Mouse (Mus musculus) hindbrain, embryonic 10.5 days (tissue): ENCODE data around the gene Spata7. TPM values are rescaled to one million over a fixed set of nuclear protein-coding genes. Genes with fewer than 3 reads are reported as not detected.
A peak's percentile ranks its signal among the peaks of the same experiment; 100 is the strongest.

Source experiments
- DNase-seq: peaks from one replicate; pipeline ENCODE4 v3.0.0-alpha.2; 2017; ENCODE audit warnings: low spot score
- H3K27ac ChIP-seq: fragments of 300-500 bp; sonication (generic); 2 replicates; pipeline ENCODE4 v1.5.1; 2016; ENCODE audit warnings: mild to moderate bottlenecking, moderate library complexity
- H3K27me3 ChIP-seq: fragments of 300-500 bp; sonication (generic); 2 replicates; pipeline ENCODE4 v1.6.1; 2016; ENCODE audit warnings: mild to moderate bottlenecking; ENCODE audit not compliant: poor library complexity, insufficient read depth, severe bottlenecking
- H3K36me3 ChIP-seq: fragments of 300-500 bp; sonication (generic); 2 replicates; pipeline ENCODE4 v1.6.1; 2016; ENCODE audit warnings: mild to moderate bottlenecking, moderate library complexity
- H3K4me1 ChIP-seq: fragments of 300-500 bp; sonication (generic); replicated peaks from 2 replicates; pipeline ENCODE4 v1.6.1; 2016; ENCODE audit warnings: mild to moderate bottlenecking
- H3K4me3 ChIP-seq: fragments of 300-500 bp; sonication (generic); 2 replicates; pipeline ENCODE4 v1.5.1; 2016; ENCODE audit warnings: mild to moderate bottlenecking, moderate library complexity
- H3K9me3 ChIP-seq: fragments of 300-500 bp; sonication (generic); 2 replicates; pipeline ENCODE4 v1.6.1; 2016; ENCODE audit warnings: mild to moderate bottlenecking, moderate library complexity
- WGBS: fragments of 180-500 bp; shearing (Covaris S2); methylation state at CpG from one replicate; pipeline ENCODE4 v1.1.7; 2016; 5-methylcytosine and 5-hydroxymethylcytosine counted together
- polyA plus RNA-seq: library from polyadenylated mRNA; unstranded; fragments of >200 nt; fragmentation: Nextera tagmentation; extraction: Ambion mirVana; gene quantifications from 2 replicates; pipeline ENCODE4 v1.2.1, GENCODE M21; 2016

Spata7 gene
- polyA plus RNA-seq, 1 experiment from 2014 or later: 22.5 TPM

- Histone ChIP-seq H3K4me3 (no peak overlapping the region), H3K4me1 (peaks cover 4% of the 10 kb centered on the region; the same call in 1 of the 2 replicates), H3K9me3 (no peaks in the 10 kb centered on the region), H3K36me3 (peaks cover 53% of the 10 kb centered on the region), H3K27ac (no peak overlapping the region), H3K27me3 (no peaks in the 10 kb centered on the region)
- no peak for DNase-seq
- 54% methylated on average over 14 of the region's 14 CpGs for WGBS
Observed at GRCm38 (mm10) chr12:98677336-98677735, 49.4 kb downstream of the Spata7 start.

GRCm38 (mm10) chr12:98679906-98680305, 51.9 kb downstream of the Spata7 start:
- Histone ChIP-seq H3K27ac (no peak overlapping the region), H3K36me3 (peaks cover 59% of the 10 kb centered on the region), H3K9me3 (no peaks in the 10 kb centered on the region), H3K27me3 (no peaks in the 10 kb centered on the region), H3K4me1 (peaks cover under 1% of the 10 kb centered on the region; the same call in 1 of the 2 replicates), H3K4me3 (no peak overlapping the region)
- 91% methylated on average over 15 of the region's 15 CpGs for WGBS
- no peak for DNase-seq

GRCm38 (mm10) chr12:98682196-98682595, 54.2 kb downstream of the Spata7 start:
- Histone ChIP-seq H3K4me3 (no peak overlapping the region), H3K36me3 (peaks cover 72% of the 10 kb centered on the region), H3K9me3 (no peaks in the 10 kb centered on the region), H3K27me3 (no peaks in the 10 kb centered on the region), H3K27ac (no peak overlapping the region), H3K4me1 (no peaks in the 10 kb centered on the region)
- no peak for DNase-seq
- WGBS: 87% methylated on average over 15 of the region's 15 CpGs

- 90% methylated on average over 11 of the region's 11 CpGs for WGBS
- no peak for DNase-seq
- Histone ChIP-seq H3K4me3 (no peak overlapping the region), H3K4me1 (no peaks in the 10 kb centered on the region), H3K27ac (no peak overlapping the region), H3K36me3 (peaks cover 78% of the 10 kb centered on the region), H3K27me3 (no peaks in the 10 kb centered on the region), H3K9me3 (no peaks in the 10 kb centered on the region)
Observed at GRCm38 (mm10) chr12:98683171-98683570, 55.2 kb downstream of the Spata7 start.

GRCm38 (mm10) chr12:98683574-98683973, 55.6 kb downstream of the Spata7 start:
- H3K9me3 ChIP-seq: no peaks in the 10 kb centered on the region
- WGBS: 79% methylated on average over 6 of the region's 6 CpGs
- H3K4me1 ChIP-seq: no peaks in the 10 kb centered on the region
- H3K27me3 ChIP-seq: no peaks in the 10 kb centered on the region
- no peak overlapping the region for H3K27ac ChIP-seq
- H3K36me3 ChIP-seq: peaks cover 78% of the 10 kb centered on the region
- H3K4me3 ChIP-seq: no peak overlapping the region
- no peak for DNase-seq

- no peak for DNase-seq
- no peak overlapping the region for H3K4me3 ChIP-seq
- WGBS: 83% methylated on average over 8 of the region's 8 CpGs
- H3K27ac ChIP-seq: no peak overlapping the region
- no peaks in the 10 kb centered on the region for H3K4me1 ChIP-seq
- H3K27me3 ChIP-seq: no peaks in the 10 kb centered on the region
- H3K9me3 ChIP-seq: no peaks in the 10 kb centered on the region
- H3K36me3 ChIP-seq: peaks cover 74% of the 10 kb centered on the region
Observed at GRCm38 (mm10) chr12:98690230-98690629, 62.3 kb downstream of the Spata7 start.

- peaks cover 40% of the 10 kb centered on the region for H3K36me3 ChIP-seq
- H3K4me1 ChIP-seq: no peaks in the 10 kb centered on the region
- H3K27me3 ChIP-seq: no peaks in the 10 kb centered on the region
- no peaks in the 10 kb centered on the region for H3K9me3 ChIP-seq
- no peak overlapping the region for H3K27ac ChIP-seq
- 91% methylated on average over 5 of the region's 5 CpGs for WGBS
- H3K4me3 ChIP-seq: no peak overlapping the region
- DNase-seq: no peak
Observed at GRCm38 (mm10) chr12:98697202-98697601, 69.2 kb downstream of the Spata7 start.

- no peaks in the 10 kb centered on the region for H3K4me1 ChIP-seq
- no peaks in the 10 kb centered on the region for H3K9me3 ChIP-seq
- peaks cover 54% of the 10 kb centered on the region for H3K36me3 ChIP-seq
- no peak overlapping the region for H3K4me3 ChIP-seq
- DNase-seq: no peak
- WGBS: 82% methylated on average over 9 of the region's 9 CpGs
- H3K27me3 ChIP-seq: no peaks in the 10 kb centered on the region
- no peak overlapping the region for H3K27ac ChIP-seq
Observed at GRCm38 (mm10) chr12:98701564-98701963, 73.6 kb downstream of the Spata7 start.

- WGBS: 80% methylated on average over 2 of the region's 2 CpGs
- no peaks in the 10 kb centered on the region for H3K9me3 ChIP-seq
- no peaks in the 10 kb centered on the region for H3K27me3 ChIP-seq
- H3K4me1 ChIP-seq: no peaks in the 10 kb centered on the region
- DNase-seq: no peak
- H3K27ac ChIP-seq: no peak overlapping the region
- peaks cover 63% of the 10 kb centered on the region for H3K36me3 ChIP-seq
- no peak overlapping the region for H3K4me3 ChIP-seq
Observed at GRCm38 (mm10) chr12:98703554-98703953, 75.6 kb downstream of the Spata7 start.

GRCm38 (mm10) chr12:98703961-98704360, 76.0 kb downstream of the Spata7 start:
- no peak for DNase-seq
- no peaks in the 10 kb centered on the region for H3K9me3 ChIP-seq
- WGBS: 73% methylated on average over 10 of the region's 10 CpGs
- no peaks in the 10 kb centered on the region for H3K4me1 ChIP-seq
- no peak overlapping the region for H3K27ac ChIP-seq
- peaks cover 63% of the 10 kb centered on the region for H3K36me3 ChIP-seq
- H3K4me3 ChIP-seq: no peak overlapping the region
- H3K27me3 ChIP-seq: no peaks in the 10 kb centered on the region

- Histone ChIP-seq H3K27ac (no peak overlapping the region), H3K4me1 (peaks cover 35% of the 10 kb centered on the region), H3K4me3 (no peak overlapping the region), H3K36me3 (peaks cover 15% of the 10 kb centered on the region; the same call in 1 of the 2 replicates), H3K27me3 (no peaks in the 10 kb centered on the region), H3K9me3 (no peaks in the 10 kb centered on the region)
- no peak for DNase-seq
- WGBS: 73% methylated on average over 6 of the region's 6 CpGs
Observed at GRCm38 (mm10) chr12:98712819-98713218, 84.9 kb downstream of the Spata7 start.

GRCm38 (mm10) chr12:98713621-98714103, 85.7 kb downstream of the Spata7 start:
- Histone ChIP-seq H3K27me3 (no peaks in the 10 kb centered on the region), H3K4me1 (peaks cover 35% of the 10 kb centered on the region), H3K9me3 (no peaks in the 10 kb centered on the region), H3K4me3 (no peak overlapping the region), H3K27ac (no peak overlapping the region), H3K36me3 (0 out of 2 replicates have a peak, but pooled peaks cover 7% of the 10 kb centered on the region)
- 66% methylated on average over 7 of the region's 7 CpGs for WGBS
- no peak for DNase-seq

- Histone ChIP-seq H3K4me3 (no peak overlapping the region), H3K4me1 (peaks cover 35% of the 10 kb centered on the region), H3K36me3 (0 out of 2 replicates have a peak, but pooled peaks cover 3% of the 10 kb centered on the region), H3K9me3 (no peaks in the 10 kb centered on the region), H3K27ac (peak overlapping the region; percentile 43), H3K27me3 (no peaks in the 10 kb centered on the region)
- 28% methylated on average over 11 of the region's 11 CpGs for WGBS
- DNase-seq: peak; percentile 37
Observed at GRCm38 (mm10) chr12:98714757-98715156, 86.8 kb downstream of the Spata7 start.

GRCm38 (mm10) chr12:98716142-98716541, 88.2 kb downstream of the Spata7 start:
- H3K27me3 ChIP-seq: no peaks in the 10 kb centered on the region
- no peak overlapping the region for H3K27ac ChIP-seq
- no peaks in the 10 kb centered on the region for H3K9me3 ChIP-seq
- no peak for DNase-seq
- no peaks in the 10 kb centered on the region for H3K36me3 ChIP-seq
- WGBS: 90% methylated on average over 2 of the region's 2 CpGs
- H3K4me3 ChIP-seq: no peak overlapping the region
- H3K4me1 ChIP-seq: peaks cover 35% of the 10 kb centered on the region
